Mouse (Mus musculus) hindbrain, embryonic 11.5 days (tissue): ENCODE measurements at regions not wholly inside any gene's neighbourhood (a gene's known extent, or its start where the extent isn't known, plus 50 kb on each side); places are given as distances from the start of the nearest gene placed in this dataset.

ENCODE experiments used
- ATAC-seq: fragments of 200-750 bp; cut with Nextera tagmentation; 2 replicates; pipeline ENCODE4 v1.8.0; 2017; ENCODE audit warnings: mild to moderate bottlenecking, moderate TSS enrichment, moderate library complexity; ENCODE audit not compliant: low FRiP score
- DNase-seq: peaks from one replicate; pipeline ENCODE4 v3.0.0-alpha.2; 2015; ENCODE audit warnings: low spot score
- H3K27ac ChIP-seq: fragments of 300-500 bp; sonication (generic); 2 replicates; pipeline ENCODE4 v1.5.1; 2014; ENCODE audit warnings: mild to moderate bottlenecking, low read depth, low read length
- H3K27me3 ChIP-seq: fragments of 300-500 bp; sonication (generic); 2 replicates; pipeline ENCODE4 v1.6.1; 2014; ENCODE audit warnings: mild to moderate bottlenecking, low read length, moderate library complexity, mixed read lengths; ENCODE audit not compliant: control insufficient read depth, insufficient read depth
- H3K36me3 ChIP-seq: fragments of 300-500 bp; sonication (generic); 2 replicates; pipeline ENCODE4 v1.6.1; 2014; ENCODE audit warnings: mild to moderate bottlenecking, low read length, moderate library complexity, mixed read lengths; ENCODE audit not compliant: control insufficient read depth, insufficient read depth
- H3K4me1 ChIP-seq: fragments of 300-500 bp; sonication (generic); replicated peaks from 2 replicates; pipeline ENCODE4 v1.6.1; 2014; ENCODE audit warnings: low read length, mixed read lengths; ENCODE audit not compliant: control insufficient read depth, insufficient read depth
- H3K4me2 ChIP-seq: fragments of 300-500 bp; sonication (generic); replicated peaks from 2 replicates; pipeline ENCODE4 v1.6.1; 2014; ENCODE audit warnings: mild to moderate bottlenecking, low read depth, low read length
- H3K4me3 ChIP-seq: fragments of 300-500 bp; sonication (generic); 2 replicates; pipeline ENCODE4 v1.5.1; 2014; ENCODE audit warnings: low read depth, low read length
- H3K9ac ChIP-seq: fragments of 300-500 bp; sonication (generic); 2 replicates; pipeline ENCODE4 v1.6.1; 2014; ENCODE audit warnings: low read depth, low read length
- H3K9me3 ChIP-seq: fragments of 300-500 bp; sonication (generic); 2 replicates; pipeline ENCODE4 v1.6.1; 2016; ENCODE audit warnings: low read length; ENCODE audit not compliant: control insufficient read depth
- WGBS: fragments of 180-500 bp; shearing (Covaris S2); extraction: QIAGEN DNeasy Blood & Tissue Kit; methylation state at CpG from one replicate; pipeline ENCODE4 v1.1.7; 2014; 5-methylcytosine and 5-hydroxymethylcytosine counted together

DNA sequence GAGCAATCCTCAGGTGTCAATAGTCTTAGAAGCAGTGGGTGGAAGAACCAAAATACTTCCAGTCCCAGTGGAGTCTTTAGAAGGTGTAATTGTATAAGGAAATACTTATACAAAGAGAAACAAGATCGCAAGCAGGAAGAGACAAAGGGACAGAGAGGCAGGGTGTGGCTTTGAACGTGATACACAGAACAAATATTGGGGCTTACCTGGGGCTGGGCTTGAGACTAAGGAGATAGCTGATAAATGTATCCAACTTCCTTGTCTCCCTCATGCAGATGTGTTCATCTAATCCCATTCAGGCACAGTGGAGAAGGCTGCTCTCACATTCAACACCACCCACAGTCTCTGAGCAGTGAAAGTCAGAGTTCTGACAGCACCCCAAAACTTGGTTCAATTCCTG lies 331.9 kb upstream of the Igfbp3 start:
- H3K27me3 ChIP-seq = no peaks in the 10 kb centered on the region
- H3K4me2 ChIP-seq = no peak overlapping the region
- no peaks in the 10 kb centered on the region for H3K9me3 ChIP-seq
- DNase-seq (no peak), ATAC-seq (no peak)
- H3K27ac ChIP-seq = no peak overlapping the region
- H3K9ac ChIP-seq = no peak overlapping the region
- H3K4me1 ChIP-seq = no peaks in the 10 kb centered on the region
- no peaks in the 10 kb centered on the region for H3K36me3 ChIP-seq
- no peak overlapping the region for H3K4me3 ChIP-seq
- WGBS = 76% methylated on average over 2 of the region's 2 CpGs

DNA sequence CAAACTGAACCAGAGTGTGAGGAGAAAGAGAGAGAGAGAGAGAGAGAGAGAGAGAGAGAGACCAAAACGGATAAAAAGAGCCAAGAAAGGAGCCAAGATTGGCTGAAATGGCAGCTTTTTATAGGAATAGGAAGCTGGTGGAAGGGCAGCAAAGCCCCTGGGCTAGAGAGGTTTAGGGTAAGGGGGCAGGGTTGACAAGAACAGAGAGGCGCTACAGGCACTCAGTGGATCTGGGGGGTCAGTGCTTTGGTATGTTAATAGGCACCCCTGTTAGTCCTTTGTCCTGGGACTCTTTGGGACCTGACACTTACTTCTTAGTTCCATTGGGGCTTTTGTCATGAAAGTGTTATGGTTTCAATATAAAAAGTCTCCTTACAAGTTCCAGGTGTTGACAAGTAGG lies 320.9 kb upstream of the Igfbp3 start:
- WGBS = 27% methylated on average over 2 of the region's 2 CpGs
- H3K9ac ChIP-seq = no peak overlapping the region
- no peak for ATAC-seq

DNA sequence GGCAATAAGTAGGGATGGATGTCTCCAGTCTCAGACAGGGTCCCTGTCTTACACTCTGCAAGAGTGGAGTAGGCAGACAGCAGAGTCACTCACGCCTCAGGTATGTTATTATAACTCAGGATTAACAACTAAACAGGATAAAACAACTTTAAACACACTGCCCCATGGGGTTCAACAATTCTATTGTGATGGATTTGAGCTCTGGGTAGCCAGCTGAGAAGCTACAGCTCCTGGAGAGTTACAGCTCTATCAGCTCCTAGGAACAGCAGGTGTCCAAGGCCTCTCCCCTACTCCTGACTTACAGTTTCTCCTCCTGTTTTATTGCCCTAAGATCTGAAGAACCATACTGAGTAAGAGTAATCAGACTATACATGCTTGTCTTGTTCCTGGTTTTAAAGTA lies 319.6 kb upstream of the Igfbp3 start:
- ATAC-seq = no peak
- Histone ChIP-seq H3K9me3 (no peaks in the 10 kb centered on the region), H3K27me3 (no peaks in the 10 kb centered on the region), H3K36me3 (no peaks in the 10 kb centered on the region), H3K4me1 (no peaks in the 10 kb centered on the region), H3K4me2 (no peak overlapping the region), H3K9ac (no peak overlapping the region), H3K4me3 (no peak overlapping the region), H3K27ac (no peak overlapping the region)
- WGBS = 30% methylated on average over 1 of the region's 1 CpGs
- DNase-seq = no peak

More for the DNA sequence above, 320.9 kb upstream of the Igfbp3 start:
- DNase-seq = no peak
- H3K4me1 ChIP-seq = no peaks in the 10 kb centered on the region
- H3K4me3 ChIP-seq = no peak overlapping the region
- no peak overlapping the region for H3K4me2 ChIP-seq
- no peak overlapping the region for H3K27ac ChIP-seq
- H3K9me3 ChIP-seq = no peaks in the 10 kb centered on the region
- no peaks in the 10 kb centered on the region for H3K36me3 ChIP-seq
- H3K27me3 ChIP-seq = no peaks in the 10 kb centered on the region

DNA sequence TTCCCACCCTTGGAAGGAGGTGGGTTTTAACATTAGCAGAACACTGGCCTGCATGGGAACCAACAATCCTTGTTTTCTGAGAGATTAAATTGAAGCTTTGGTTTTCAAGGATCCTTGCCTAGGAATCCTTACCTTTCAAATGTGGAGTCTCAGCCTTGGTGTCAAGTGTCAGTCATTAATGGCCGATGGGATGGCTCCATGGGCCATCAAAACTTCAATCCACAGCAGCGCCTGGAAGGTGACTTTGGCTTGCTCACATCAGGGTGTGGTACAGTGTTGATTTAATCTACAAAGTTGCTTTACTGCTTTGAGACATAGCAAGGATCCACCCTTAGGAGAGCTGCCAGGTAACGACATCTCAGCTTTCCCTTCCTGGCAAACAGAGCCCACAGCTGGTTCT lies 318.1 kb upstream of the Igfbp3 start:
- Histone ChIP-seq H3K4me3 (no peak overlapping the region), H3K9me3 (no peaks in the 10 kb centered on the region), H3K27ac (no peak overlapping the region), H3K36me3 (no peaks in the 10 kb centered on the region), H3K9ac (no peak overlapping the region), H3K27me3 (no peaks in the 10 kb centered on the region), H3K4me1 (no peaks in the 10 kb centered on the region), H3K4me2 (no peak overlapping the region)
- WGBS = 80% methylated on average over 3 of the region's 3 CpGs
- DNase-seq = no peak
- no peak for ATAC-seq

DNA sequence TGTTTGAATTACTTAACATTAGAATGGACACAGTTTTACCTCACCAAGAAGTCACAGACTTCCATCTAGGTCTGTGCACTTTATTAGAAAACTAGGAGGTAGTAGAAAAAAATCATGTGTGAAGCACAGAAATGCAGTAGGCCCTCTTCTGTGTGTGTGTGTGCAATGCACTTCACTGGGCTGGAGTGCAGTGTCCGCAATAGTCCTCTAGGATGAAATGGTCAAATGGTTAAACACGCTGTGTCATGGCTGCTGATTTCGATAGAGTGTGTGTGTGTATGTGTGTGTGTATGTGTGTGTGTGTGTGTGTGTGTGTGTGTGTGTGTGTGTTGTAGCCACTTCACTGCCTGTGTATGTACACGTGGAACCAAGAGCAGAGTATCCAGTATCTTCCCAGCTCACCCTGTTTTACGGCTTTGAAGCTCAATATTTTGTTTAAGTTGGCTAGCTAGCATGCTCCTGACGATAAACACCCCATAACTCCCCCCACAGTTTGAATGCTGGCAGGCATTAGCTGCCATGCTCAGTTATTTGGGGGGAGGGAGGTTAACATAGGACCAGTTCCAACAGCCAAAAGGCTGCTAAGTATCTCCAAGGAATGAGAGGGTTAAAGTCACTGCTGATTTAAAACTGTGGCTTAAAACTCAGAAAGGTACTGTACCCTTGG lies 316.9 kb upstream of the Igfbp3 start:
- Histone ChIP-seq H3K27ac (no peak overlapping the region), H3K9ac (no peak overlapping the region), H3K4me1 (no peaks in the 10 kb centered on the region), H3K27me3 (no peaks in the 10 kb centered on the region), H3K36me3 (no peaks in the 10 kb centered on the region), H3K9me3 (no peaks in the 10 kb centered on the region), H3K4me3 (no peak overlapping the region), H3K4me2 (no peak overlapping the region)
- WGBS = 83% methylated on average over 6 of the region's 6 CpGs
- DNase-seq (no peak), ATAC-seq (no peak)

DNA sequence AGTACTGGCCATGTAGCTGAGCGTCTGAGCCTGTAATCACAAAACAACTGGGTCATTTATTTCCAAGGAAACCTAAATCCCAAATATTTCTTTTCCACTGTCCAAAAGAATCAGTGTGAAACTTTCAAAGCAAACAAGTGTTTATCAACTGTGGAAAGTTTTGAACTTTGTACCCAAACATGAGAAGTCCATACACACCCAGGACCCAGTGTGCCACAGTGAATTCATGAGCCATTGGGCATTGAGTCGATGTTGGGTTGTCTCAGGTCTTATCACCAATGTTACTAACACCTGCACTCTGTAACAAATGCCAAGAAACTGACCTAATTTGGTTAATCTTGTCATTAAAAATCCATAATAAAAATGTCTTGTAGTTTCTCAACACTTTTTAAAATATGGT lies 305.8 kb upstream of the Igfbp3 start:
- Histone ChIP-seq H3K36me3 (no peaks in the 10 kb centered on the region), H3K9ac (no peak overlapping the region), H3K4me1 (no peaks in the 10 kb centered on the region), H3K27me3 (no peaks in the 10 kb centered on the region), H3K4me2 (no peak overlapping the region), H3K27ac (no peak overlapping the region), H3K9me3 (no peaks in the 10 kb centered on the region), H3K4me3 (no peak overlapping the region)
- 83% methylated on average over 2 of the region's 2 CpGs for WGBS
- ATAC-seq (no peak), DNase-seq (no peak)

DNA sequence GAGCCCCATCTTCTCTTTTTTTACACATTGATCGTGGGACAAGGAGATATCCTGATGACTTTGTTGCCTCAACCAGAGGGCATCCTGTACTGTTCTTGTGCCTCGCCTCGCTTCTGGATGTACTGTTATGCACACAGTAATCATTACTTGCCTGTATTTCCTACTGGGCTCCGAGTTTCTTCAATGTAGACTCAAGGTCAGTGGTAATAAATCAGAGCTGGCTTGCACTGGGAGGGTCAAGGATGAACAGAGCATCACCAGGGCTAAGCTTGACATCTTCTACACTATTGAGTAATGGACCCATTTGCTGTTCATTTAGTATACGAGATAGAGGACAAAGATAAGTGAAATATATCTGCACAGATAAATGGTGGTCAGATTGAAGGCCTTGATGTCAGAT lies 295.1 kb upstream of the Igfbp3 start:
- no peaks in the 10 kb centered on the region for H3K4me1 ChIP-seq
- no peaks in the 10 kb centered on the region for H3K9me3 ChIP-seq
- no peak for ATAC-seq
- 91% methylated on average over 5 of the region's 5 CpGs for WGBS
- H3K36me3 ChIP-seq = no peaks in the 10 kb centered on the region
- H3K27ac ChIP-seq = no peak overlapping the region
- no peak for DNase-seq
- H3K4me3 ChIP-seq = no peak overlapping the region
- no peaks in the 10 kb centered on the region for H3K27me3 ChIP-seq
- H3K4me2 ChIP-seq = no peak overlapping the region
- no peak overlapping the region for H3K9ac ChIP-seq

DNA sequence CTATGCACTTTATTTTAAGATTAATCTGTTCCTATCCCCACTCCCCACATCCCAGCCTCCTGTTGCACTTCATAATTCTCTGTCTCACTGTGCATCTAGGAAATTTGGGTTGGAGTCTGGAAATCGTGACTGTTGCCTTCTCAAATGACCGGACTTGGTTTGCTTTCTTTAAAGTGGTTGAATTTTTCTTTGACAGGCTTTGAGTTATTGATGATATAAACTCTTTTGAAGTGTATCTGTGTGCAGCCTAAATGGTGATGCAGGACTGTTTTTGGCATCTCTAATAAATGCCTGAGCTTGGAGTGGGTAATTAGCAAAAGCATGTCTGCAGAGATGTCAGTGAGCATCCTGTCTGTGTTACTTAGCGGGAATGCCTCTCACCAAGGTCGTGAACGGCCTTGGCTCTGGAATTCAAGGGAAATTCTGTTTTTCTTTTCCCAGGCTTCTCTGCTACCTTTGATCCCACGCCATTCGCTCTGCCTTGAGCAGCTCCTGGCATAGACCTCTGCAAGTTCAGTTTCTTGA lies 292.8 kb upstream of the Igfbp3 start:
- H3K4me2 ChIP-seq = no peak overlapping the region
- no peaks in the 10 kb centered on the region for H3K36me3 ChIP-seq
- DNase-seq (no peak), ATAC-seq (no peak)
- H3K9ac ChIP-seq = no peak overlapping the region
- no peaks in the 10 kb centered on the region for H3K9me3 ChIP-seq
- WGBS = 67% methylated on average over 7 of the region's 7 CpGs
- H3K27me3 ChIP-seq = no peaks in the 10 kb centered on the region
- H3K4me1 ChIP-seq = no peaks in the 10 kb centered on the region
- no peak overlapping the region for H3K27ac ChIP-seq
- no peak overlapping the region for H3K4me3 ChIP-seq

DNA sequence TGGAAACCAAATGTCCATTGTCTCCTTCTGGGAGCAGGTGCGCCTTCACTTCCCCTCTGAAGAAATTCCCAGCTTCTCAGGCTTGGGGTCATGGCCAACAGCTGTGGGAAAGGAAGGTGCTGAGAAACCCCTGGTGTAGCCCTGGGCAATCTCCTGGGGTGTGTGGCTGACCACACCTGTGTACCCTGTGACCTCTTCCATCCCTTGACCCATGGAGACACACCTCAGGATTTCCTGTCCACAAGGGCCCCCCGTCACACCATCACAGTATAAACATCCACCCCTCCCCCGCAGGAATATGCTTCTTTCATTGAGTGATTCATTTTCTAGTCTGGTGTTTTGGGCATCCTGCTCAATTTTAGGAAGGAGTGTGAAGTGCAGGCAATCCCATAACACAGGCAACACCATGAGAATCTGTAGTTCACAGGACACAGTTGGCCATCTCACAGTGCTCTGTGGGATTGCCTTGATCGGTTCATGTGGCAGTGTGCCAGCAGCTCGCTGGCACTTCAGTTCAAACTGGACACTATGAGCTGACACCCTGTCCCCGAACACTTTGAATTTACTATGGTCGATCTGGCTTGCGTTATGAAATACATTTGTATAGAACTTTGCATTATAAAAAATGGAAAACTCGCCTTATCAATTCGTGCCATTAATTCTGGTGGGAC lies 291.1 kb upstream of the Igfbp3 start:
- no peak for ATAC-seq
- DNase-seq = no peak
- Histone ChIP-seq H3K27me3 (no peaks in the 10 kb centered on the region), H3K9ac (no peak overlapping the region), H3K27ac (no peak overlapping the region), H3K4me1 (no peaks in the 10 kb centered on the region), H3K4me3 (no peak overlapping the region), H3K4me2 (no peak overlapping the region), H3K9me3 (no peaks in the 10 kb centered on the region), H3K36me3 (no peaks in the 10 kb centered on the region)
- WGBS = 86% methylated on average over 10 of the region's 10 CpGs
